Mouse (Mus musculus) heart, adult 18-20 months (tissue): ENCODE data around the gene Rnps1. TPM values are rescaled to one million over a fixed set of nuclear protein-coding genes. Genes with fewer than 3 reads are reported as not detected.
"Not testable (repeated sequence)": the region's sequence is repeated elsewhere in the genome, so short reads cannot be mapped to it uniquely, and the experiment has no call there.

Source experiments
- DNase-seq, 2 experiments: peaks; one replicate each; pipeline ENCODE4 v3.0.0; 2021 to 2022; ENCODE audit warnings: mixed read lengths in 1 of 2
- long read RNA-seq, 2 experiments: library from polyadenylated mRNA; stranded (forward); transcript quantifications; one replicate each; pipeline ENCODE4 v2.0.0; 2021
- total RNA-seq, 2 experiments: library from RNA; stranded (reverse); gene quantifications; 2 replicates each; pipeline ENCODE4 v1.2.3; 2021

Rnps1 gene
- total RNA-seq: 10 to 100 TPM; 60.6 to 64.6 TPM
- long read RNA-seq, experiment 1, transcript Rnps1-201 (8 exons, 1,816 nt): minor isoform, 9 of 43 reads
- long read RNA-seq, experiment 1, transcript Rnps1-203 (9 exons, 1,920 nt): major isoform, 13 of 43 reads
- long read RNA-seq, experiment 1, transcript Rnps1-202 (7 exons, 1,646 nt): major isoform, 13 of 43 reads
- long read RNA-seq, experiment 1, partial matches to known transcripts: 3 of 43 reads
- long read RNA-seq, experiment 1, other reads (novel, unspliced or antisense): 2 of 43 reads
- long read RNA-seq, experiment 2, transcript Rnps1-202 (7 exons, 1,646 nt): minor isoform, 7 of 30 reads
- long read RNA-seq, experiment 2, transcript Rnps1-201 (8 exons, 1,816 nt): major isoform, 9 of 30 reads
- long read RNA-seq, experiment 2, transcript Rnps1-203 (9 exons, 1,920 nt): minor isoform, 6 of 30 reads
- long read RNA-seq, experiment 2, partial matches to known transcripts: 3 of 30 reads
- long read RNA-seq, experiment 2, other reads (novel, unspliced or antisense): 4 of 30 reads

- DNase-seq: peak; percentile 95
Observed at GRCm38 (mm10) chr17:24414230-24414976, at the start of gene Rnps1. TSS of gene Rnps1 (plus strand) at chr17:24414565.

- DNase-seq: no peak
Observed at GRCm38 (mm10) chr17:24365863-24366262, 48.5 kb upstream of the Rnps1 start.

- peak in 1 of 2 experiments; percentile 6 for DNase-seq
Observed at GRCm38 (mm10) chr17:24375094-24375712, 39.2 kb upstream of the Rnps1 start.

- no peak for DNase-seq
Observed at GRCm38 (mm10) chr17:24375886-24376285, 38.5 kb upstream of the Rnps1 start.

GRCm38 (mm10) chr17:24378496-24378895 lies 35.9 kb upstream of the Rnps1 start:
- no peak for DNase-seq

GRCm38 (mm10) chr17:24383789-24384188 lies 30.6 kb upstream of the Rnps1 start:
- no peak for DNase-seq

- no peak for DNase-seq
Observed at GRCm38 (mm10) chr17:24388711-24389110, 25.7 kb upstream of the Rnps1 start.

GRCm38 (mm10) chr17:24389865-24390264 lies 24.5 kb upstream of the Rnps1 start:
- peak; percentile 44 to 70 for DNase-seq

GRCm38 (mm10) chr17:24391149-24391548 lies 23.2 kb upstream of the Rnps1 start:
- no peak for DNase-seq

- no peak for DNase-seq
Observed at GRCm38 (mm10) chr17:24393527-24393926, 20.8 kb upstream of the Rnps1 start.

GRCm38 (mm10) chr17:24394456-24394855 lies 19.9 kb upstream of the Rnps1 start:
- DNase-seq: peak in 1 of 2 experiments; percentile 18

- no peak for DNase-seq
Observed at GRCm38 (mm10) chr17:24402371-24402770, 12.0 kb upstream of the Rnps1 start.

GRCm38 (mm10) chr17:24407116-24407803 lies 7.1 kb upstream of the Rnps1 start:
- DNase-seq: no peak

GRCm38 (mm10) chr17:24413557-24414211 lies 681 bp upstream of the Rnps1 start:
- DNase-seq: peak in 1 of 2 experiments; percentile 31

- no peak for DNase-seq
Observed at GRCm38 (mm10) chr17:24415011-24415410, 646 bp downstream of the Rnps1 start.

- DNase-seq: no peak
Observed at GRCm38 (mm10) chr17:24416051-24416652, 1.8 kb downstream of the Rnps1 start.

- no peak for DNase-seq
Observed at GRCm38 (mm10) chr17:24423114-24423513, 8.7 kb downstream of the Rnps1 start.

GRCm38 (mm10) chr17:24424489-24424888 lies 10.1 kb downstream of the Rnps1 start:
- DNase-seq: no peak

GRCm38 (mm10) chr17:24425326-24425725 lies 11.0 kb downstream of the Rnps1 start:
- not testable (repeated sequence) for DNase-seq

GRCm38 (mm10) chr17:24425905-24426304 lies 11.5 kb downstream of the Rnps1 start:
- DNase-seq: no peak
